Mouse (Mus musculus) CH12.LX (cell line): ENCODE measurements around the gene Prkg2.

ENCODE experiments used
- CTCF ChIP-seq, 2 experiments: IDR thresholded peaks in 1 of 2; conservative IDR thresholded peaks in 1 of 2; 2 replicates each; pipeline ENCODE4 v1.5.1; 2011 to 2012; ENCODE audit warnings: low read depth in 2 of 2, low read length in 2 of 2, improper control_type of control experiment in 1 of 2, inconsistent platforms in 1 of 2, mild to moderate bottlenecking in 1 of 2, moderate library complexity in 1 of 2
- ELF1 ChIP-seq: IDR thresholded peaks from 2 replicates; pipeline ENCODE4 v1.6.1; 2014; ENCODE audit warnings: low read depth, mild to moderate bottlenecking, inconsistent platforms, low read length, improper control_type of control experiment
- EP300 ChIP-seq: IDR thresholded peaks from 2 replicates; pipeline ENCODE4 v1.6.1; 2011; ENCODE audit warnings: low read length, improper control_type of control experiment
- MXI1 ChIP-seq: IDR thresholded peaks from 2 replicates; pipeline ENCODE4 v1.6.1; 2011; ENCODE audit warnings: mild to moderate bottlenecking, low read depth, low read length, improper control_type of control experiment
- POLR2A ChIP-seq: IDR thresholded peaks from 2 replicates; pipeline ENCODE4 v1.6.1; 2011; ENCODE audit warnings: low read depth, mild to moderate bottlenecking, improper control_type of control experiment, low read length
- USF1 ChIP-seq: IDR thresholded peaks from 2 replicates; pipeline ENCODE4 v1.6.1; 2014; ENCODE audit warnings: low read depth, mild to moderate bottlenecking, inconsistent platforms, low read length, improper control_type of control experiment

DNA sequence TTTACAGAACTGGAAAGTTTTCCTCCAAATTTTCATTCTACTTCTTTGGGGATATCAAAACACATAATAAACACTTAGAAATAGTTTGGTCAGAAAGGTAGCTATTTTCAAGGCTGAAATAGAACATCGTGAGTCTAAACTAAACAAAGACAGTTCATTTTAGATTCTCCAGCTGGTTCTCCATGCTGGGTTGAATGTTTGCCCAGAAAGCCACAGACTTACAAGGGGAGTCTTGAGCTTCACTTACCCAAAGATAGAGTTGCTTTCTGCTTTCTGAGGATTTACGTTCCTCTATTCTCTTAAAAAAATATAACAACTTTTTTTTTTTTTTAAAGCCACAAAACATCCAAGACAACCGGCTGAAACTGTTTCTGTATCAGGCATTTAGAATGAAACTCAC lies 142.9 kb downstream of the Prkg2 start:
- TF ChIP-seq MXI1: no peak
- no peak for TF ChIP-seq POLR2A
- no peak for TF ChIP-seq USF1
- TF ChIP-seq CTCF (conservative IDR thresholded peaks at IDR 0.05 in 1 of 2, IDR thresholded peaks at IDR 0.05 in 1 of 2; ENCODE audit: low read depth in 2 of 2, low read length in 2 of 2): no peak
- no peak for TF ChIP-seq EP300
- TF ChIP-seq ELF1: no peak
